Mouse (Mus musculus): ENCODE measurements around the gene Katnb1. TPM values are rescaled to one million over a fixed set of nuclear protein-coding genes. Genes with fewer than 3 reads are reported as not detected.

Katnb1 gene
- polyA plus RNA-seq, 1 experiment = 17.7 TPM

GRCm38 (mm10) chr8:95139051-95139365 is 58.0 kb downstream of the Katnb1 start:
- Histone ChIP-seq H3K36me3 (ENCODE audit: control insufficient read depth, insufficient read depth, low read length) (no peaks in the 10 kb centered on the region), H3K4me3 (ENCODE audit: low read depth, low read length) (no peak overlapping the region), H3K27me3 (ENCODE audit: control insufficient read depth, insufficient read depth, low read length) (no peaks in the 10 kb centered on the region), H3K27ac (ENCODE audit: insufficient read depth, low read depth, low read length) (no peak overlapping the region), H3K4me1 (ENCODE audit: control insufficient read depth, insufficient read depth, insufficient read length, low read length) (peaks cover 35% of the 10 kb centered on the region)
- no peak for TF ChIP-seq POLR2A (IDR thresholded peaks at IDR 0.05; ENCODE audit: low read depth, low read length)
- TF ChIP-seq CTCF (IDR thresholded peaks at IDR 0.05; ENCODE audit: extremely low read depth, insufficient read length, insufficient replicate concordance, low read depth, low read length) = no peak
- 52% methylated on average over 1 of the region's 1 CpGs for WGBS

- Histone ChIP-seq H3K27me3 (ENCODE audit: control insufficient read depth, insufficient read depth, low read length) (no peaks in the 10 kb centered on the region), H3K4me1 (ENCODE audit: control insufficient read depth, insufficient read depth, insufficient read length, low read length) (peaks cover 47% of the 10 kb centered on the region), H3K27ac (ENCODE audit: insufficient read depth, low read depth, low read length) (no peak overlapping the region), H3K36me3 (ENCODE audit: control insufficient read depth, insufficient read depth, low read length) (no peaks in the 10 kb centered on the region), H3K4me3 (ENCODE audit: low read depth, low read length) (no peak overlapping the region)
- no peak for TF ChIP-seq POLR2A (IDR thresholded peaks at IDR 0.05; ENCODE audit: low read depth, low read length)
- WGBS = 66% methylated on average over 5 of the region's 5 CpGs
These were observed 59.6 kb downstream of the Katnb1 start for GRCm38 (mm10) chr8:95140555-95140954.

- Histone ChIP-seq H3K4me1 (ENCODE audit: control insufficient read depth, insufficient read depth, insufficient read length, low read length) (peaks cover 51% of the 10 kb centered on the region), H3K4me3 (ENCODE audit: low read depth, low read length) (no peak overlapping the region)
These were observed 60.0 kb downstream of the Katnb1 start for GRCm38 (mm10) chr8:95141026-95141425.

GRCm38 (mm10) chr8:95141469-95142074 is 60.6 kb downstream of the Katnb1 start:
- no peak overlapping the region for H3K27ac ChIP-seq (ENCODE audit: insufficient read depth, low read depth, low read length)
- H3K4me3 ChIP-seq (ENCODE audit: low read depth, low read length) = peak overlapping the region; percentile 57
- peaks cover 54% of the 10 kb centered on the region for H3K4me1 ChIP-seq (ENCODE audit: control insufficient read depth, insufficient read depth, insufficient read length, low read length)
- H3K27me3 ChIP-seq (ENCODE audit: control insufficient read depth, insufficient read depth, low read length) = no peaks in the 10 kb centered on the region
- 2% methylated on average over 6 of the region's 6 CpGs for WGBS
- no peaks in the 10 kb centered on the region for H3K36me3 ChIP-seq (ENCODE audit: control insufficient read depth, insufficient read depth, low read length)
- TF ChIP-seq CTCF (IDR thresholded peaks at IDR 0.05; ENCODE audit: extremely low read depth, insufficient read length, insufficient replicate concordance, low read depth, low read length) (no peak), POLR2A (IDR thresholded peaks at IDR 0.05; ENCODE audit: low read depth, low read length) (no peak)

More at GRCm38 (mm10) chr8:95141026-95141425, 60.0 kb downstream of the Katnb1 start:
- 77% methylated on average over 1 of the region's 1 CpGs for WGBS
- Histone ChIP-seq H3K27ac (ENCODE audit: insufficient read depth, low read depth, low read length) (no peak overlapping the region), H3K27me3 (ENCODE audit: control insufficient read depth, insufficient read depth, low read length) (no peaks in the 10 kb centered on the region), H3K36me3 (ENCODE audit: control insufficient read depth, insufficient read depth, low read length) (no peaks in the 10 kb centered on the region)
- no peak for TF ChIP-seq CTCF (IDR thresholded peaks at IDR 0.05; ENCODE audit: extremely low read depth, insufficient read length, insufficient replicate concordance, low read depth, low read length)
- no peak for TF ChIP-seq POLR2A (IDR thresholded peaks at IDR 0.05; ENCODE audit: low read depth, low read length)

- Histone ChIP-seq H3K36me3 (ENCODE audit: control insufficient read depth, insufficient read depth, low read length) (no peaks in the 10 kb centered on the region), H3K27me3 (ENCODE audit: control insufficient read depth, insufficient read depth, low read length) (no peaks in the 10 kb centered on the region), H3K27ac (ENCODE audit: insufficient read depth, low read depth, low read length) (peak overlapping the region; percentile 4; the same call in 1 of the 2 replicates), H3K4me1 (ENCODE audit: control insufficient read depth, insufficient read depth, insufficient read length, low read length) (peaks cover 51% of the 10 kb centered on the region), H3K4me3 (ENCODE audit: low read depth, low read length) (peak overlapping the region; percentile 57)
- TF ChIP-seq POLR2A (IDR thresholded peaks at IDR 0.05; ENCODE audit: low read depth, low read length) = no peak
- no peak for TF ChIP-seq CTCF (IDR thresholded peaks at IDR 0.05; ENCODE audit: extremely low read depth, insufficient read length, insufficient replicate concordance, low read depth, low read length)
- 2% methylated on average over 66 of the region's 66 CpGs for WGBS
These were observed 61.3 kb downstream of the Katnb1 start for GRCm38 (mm10) chr8:95142075-95142831.

- WGBS = 21% methylated on average over 17 of the region's 17 CpGs
- peaks cover 45% of the 10 kb centered on the region for H3K4me1 ChIP-seq (ENCODE audit: control insufficient read depth, insufficient read depth, insufficient read length, low read length)
- H3K36me3 ChIP-seq (ENCODE audit: control insufficient read depth, insufficient read depth, low read length) = no peaks in the 10 kb centered on the region
- TF ChIP-seq POLR2A (IDR thresholded peaks at IDR 0.05; ENCODE audit: low read depth, low read length) = no peak
- TF ChIP-seq CTCF (IDR thresholded peaks at IDR 0.05; ENCODE audit: extremely low read depth, insufficient read length, insufficient replicate concordance, low read depth, low read length) = no peak
- H3K4me3 ChIP-seq (ENCODE audit: low read depth, low read length) = 0 out of 2 replicates have a peak overlapping the region, but pooled peaks have one; percentile 57
- peak overlapping the region; percentile 60 for H3K27ac ChIP-seq (ENCODE audit: insufficient read depth, low read depth, low read length)
- no peaks in the 10 kb centered on the region for H3K27me3 ChIP-seq (ENCODE audit: control insufficient read depth, insufficient read depth, low read length)
These were observed 62.2 kb downstream of the Katnb1 start for GRCm38 (mm10) chr8:95142985-95143804.

Measured in small intestine, adult 2 months (tissue).